ENCODE assay signal across 9 mouse cellular contexts in genomic region chr5:145200387-145200786, GRCm38 (mm10). TPM values are rescaled to one million over a fixed set of nuclear protein-coding genes. Genes with fewer than 3 reads are reported as not detected.
DNase-seq lines count a peak whose midpoint lies in the region; ATAC-seq and TF ChIP-seq lines count a peak whose summit lies in the region.
"Had no signal": no experiment of that assay in that cellular context is flagged by ENCODE, and none has a peak within 500 bp of the region (broad histone marks: within the 10 kb centered on the region; RNA-seq: fewer than 3 reads in every experiment).

No protein-coding gene starts in this region.

- H3K9ac ChIP-seq in heart, embryonic 11.5 days (ENCODE audit: low read depth, low read length): no peak overlapping the region
- H3K9ac ChIP-seq in neural tube, embryonic 12.5 days: no peak overlapping the region
- H3K9ac ChIP-seq in liver, embryonic 12.5 days: peak overlapping the region; percentile 93; the same call in 1 of the 2 replicates
- no peak overlapping the region; the same call in 1 of the 2 replicates for H3K9ac ChIP-seq in stomach, postnatal 0 days (ENCODE audit: low read length)

- DNase-seq in heart, postnatal 10 days: no peak
- no peak for DNase-seq in neural tube, embryonic 10.5 days (ENCODE audit: extremely low spot score, low spot score)
- no peak for DNase-seq in stomach, postnatal 0 days (ENCODE audit: low spot score)
- no peak for DNase-seq in embryo, embryonic 10 days (ENCODE audit: low spot score)
- no peak for DNase-seq in spleen, postnatal 36 days (ENCODE audit: low spot score in 2 of 2)
- DNase-seq: adrenal gland, adult 8-10 months had no signal

- peaks cover 3% of the 10 kb centered on the region; the same call in 1 of the 2 replicates for H3K36me3 ChIP-seq in heart, embryonic 11.5 days (ENCODE audit: control insufficient read depth, insufficient read depth, low read length)
- peaks cover 14% of the 10 kb centered on the region for H3K36me3 ChIP-seq in neural tube, embryonic 12.5 days
- H3K36me3 ChIP-seq in liver, embryonic 12.5 days: peaks cover 28% of the 10 kb centered on the region
- H3K36me3 ChIP-seq in stomach, postnatal 0 days (ENCODE audit: control insufficient read depth, insufficient read depth, low read length): 0 out of 2 replicates have a peak, but pooled peaks cover 5% of the 10 kb centered on the region

- no peak for ATAC-seq in heart, embryonic 11.5 days (replicated peaks; ENCODE audit: insufficient number of reproducible peaks, low FRiP score, low TSS enrichment)
- ATAC-seq in neural tube, embryonic 12.5 days (ENCODE audit: low FRiP score, low read depth): no peak
- no peak for ATAC-seq in liver, embryonic 12.5 days
- no peak for ATAC-seq in stomach, postnatal 0 days (ENCODE audit: low FRiP score, low TSS enrichment)

- no peaks in the 10 kb centered on the region for H3K9me3 ChIP-seq in heart, embryonic 11.5 days (replicated peaks; ENCODE audit: control insufficient read depth, low read length)
- no peaks in the 10 kb centered on the region for H3K9me3 ChIP-seq in neural tube, embryonic 12.5 days
- no peaks in the 10 kb centered on the region for H3K9me3 ChIP-seq in liver, embryonic 12.5 days (replicated peaks)
- no peaks in the 10 kb centered on the region for H3K9me3 ChIP-seq in stomach, postnatal 0 days (ENCODE audit: control insufficient read depth, low read length)

- 76% methylated on average over 7 of the region's 7 CpGs for WGBS in heart, embryonic 11.5 days (ENCODE audit: insufficient replicate concordance)
- 79% methylated on average over 7 of the region's 7 CpGs for WGBS in neural tube, embryonic 12.5 days
- WGBS in liver, embryonic 12.5 days (ENCODE audit: insufficient replicate concordance): 67% methylated on average over 7 of the region's 7 CpGs
- 69% methylated on average over 7 of the region's 7 CpGs for WGBS in stomach, postnatal 0 days

- intact Hi-C loops in heart, postnatal 10 days (cut with DNase I): no loop called here

- H3K4me1 ChIP-seq in heart, embryonic 11.5 days (ENCODE audit: control insufficient read depth, insufficient read depth, low read length): peaks cover 10% of the 10 kb centered on the region
- H3K4me1 ChIP-seq in neural tube, embryonic 12.5 days: peaks cover 16% of the 10 kb centered on the region
- H3K4me1 ChIP-seq in liver, embryonic 12.5 days: peaks cover 39% of the 10 kb centered on the region
- peaks cover 3% of the 10 kb centered on the region; the same call in 1 of the 2 replicates for H3K4me1 ChIP-seq in stomach, postnatal 0 days (replicated peaks; ENCODE audit: control insufficient read depth, insufficient read depth)

- TF ChIP-seq EP300 in stomach, postnatal 0 days (optimal IDR thresholded peaks at IDR 0.05): no peak

- H3K4me2 ChIP-seq in heart, embryonic 11.5 days: peak overlapping the region; percentile 96
- H3K4me2 ChIP-seq in neural tube, embryonic 12.5 days (replicated peaks): peak overlapping the region; percentile 99
- H3K4me2 ChIP-seq in liver, embryonic 12.5 days: peak overlapping the region; percentile 77
- peak overlapping the region; percentile 92; the same call in 1 of the 2 replicates for H3K4me2 ChIP-seq in stomach, postnatal 0 days (replicated peaks; ENCODE audit: low read depth)

- H3K27ac ChIP-seq in heart, embryonic 11.5 days (ENCODE audit: low read depth, low read length): no peak overlapping the region
- H3K27ac ChIP-seq in neural tube, embryonic 12.5 days: no peak overlapping the region
- H3K27ac ChIP-seq in liver, embryonic 12.5 days: no peak overlapping the region
- no peak overlapping the region for H3K27ac ChIP-seq in stomach, postnatal 0 days (replicated peaks)

- H3K27me3 ChIP-seq in heart, embryonic 11.5 days (ENCODE audit: control insufficient read depth, insufficient read depth, low read length): no peaks in the 10 kb centered on the region
- H3K27me3 ChIP-seq in neural tube, embryonic 12.5 days (replicated peaks): no peaks in the 10 kb centered on the region
- H3K27me3 ChIP-seq in liver, embryonic 12.5 days (replicated peaks): no peaks in the 10 kb centered on the region
- H3K27me3 ChIP-seq in stomach, postnatal 0 days (ENCODE audit: control insufficient read depth, insufficient read depth, low read length): no peaks in the 10 kb centered on the region

- TF ChIP-seq CTCF in stomach, postnatal 0 days (IDR thresholded peaks at IDR 0.05; ENCODE audit: low read depth): no peak

- H3K4me3 ChIP-seq in heart, embryonic 11.5 days (ENCODE audit: low read depth, low read length): peak overlapping the region; percentile 79
- H3K4me3 ChIP-seq in neural tube, embryonic 12.5 days: 0 out of 2 replicates have a peak overlapping the region, but pooled peaks have one; percentile 11
- H3K4me3 ChIP-seq in liver, embryonic 12.5 days: peak overlapping the region; percentile 94
- no peak overlapping the region for H3K4me3 ChIP-seq in stomach, postnatal 0 days (ENCODE audit: low read depth, low read length)

RNA-seq across cellular contexts. Expression of gene Zkscan14, which starts 1.3 kb away (rescaled TPM):
- 6.5 and 7.4 TPM in 2 replicates for polyA plus RNA-seq in heart, embryonic 11.5 days (2014; fragmentation: Nextera tagmentation; extraction: Ambion mirVana)
- total RNA-seq in heart, postnatal 10 days (2021): 1 to 10 TPM; 6.6 to 7.0 TPM
- 12.7 and 13.0 TPM in 2 replicates for polyA plus RNA-seq in neural tube, embryonic 12.5 days (2016; fragmentation: Nextera tagmentation; extraction: Ambion mirVana)
- 5.8 TPM in 2 replicates for polyA plus RNA-seq in liver, embryonic 12.5 days (2016; fragmentation: Nextera tagmentation; extraction: Ambion mirVana)
- polyA plus RNA-seq in stomach, postnatal 0 days (2015; fragmentation: Nextera tagmentation; extraction: Ambion mirVana): 9.1 and 9.8 TPM in 2 replicates

RNA-seq across cellular contexts. Expression of gene Zkscan5, which starts 4.0 kb away (rescaled TPM):
- 9.0 and 10.9 TPM in 2 replicates for polyA plus RNA-seq in heart, embryonic 11.5 days (2014; fragmentation: Nextera tagmentation; extraction: Ambion mirVana)
- total RNA-seq in heart, postnatal 10 days (2021): 10 to 100 TPM; 11.4 to 12.1 TPM
- polyA plus RNA-seq in neural tube, embryonic 12.5 days (2016; fragmentation: Nextera tagmentation; extraction: Ambion mirVana): 17.5 and 19.2 TPM in 2 replicates
- polyA plus RNA-seq in liver, embryonic 12.5 days (2016; fragmentation: Nextera tagmentation; extraction: Ambion mirVana): 5.3 and 5.9 TPM in 2 replicates
- polyA plus RNA-seq in stomach, postnatal 0 days (2015; fragmentation: Nextera tagmentation; extraction: Ambion mirVana): 4.6 and 5.0 TPM in 2 replicates

RNA-seq across cellular contexts. Expression of gene Atp5j2, which starts 8.5 kb away (rescaled TPM):
- 928 and 936 TPM in 2 replicates for polyA plus RNA-seq in heart, embryonic 11.5 days (2014; fragmentation: Nextera tagmentation; extraction: Ambion mirVana)
- total RNA-seq in heart, postnatal 10 days (2021): 100 to 1,000 TPM; 843 to 872 TPM
- 538 and 555 TPM in 2 replicates for polyA plus RNA-seq in neural tube, embryonic 12.5 days (2016; fragmentation: Nextera tagmentation; extraction: Ambion mirVana)
- 460 and 491 TPM in 2 replicates for polyA plus RNA-seq in liver, embryonic 12.5 days (2016; fragmentation: Nextera tagmentation; extraction: Ambion mirVana)
- 602 and 646 TPM in 2 replicates for polyA plus RNA-seq in stomach, postnatal 0 days (2015; fragmentation: Nextera tagmentation; extraction: Ambion mirVana)

RNA-seq across cellular contexts. Expression of gene Zfp655, which starts 31.1 kb away (rescaled TPM):
- 33.2 and 34.1 TPM in 2 replicates for polyA plus RNA-seq in heart, embryonic 11.5 days (2014; fragmentation: Nextera tagmentation; extraction: Ambion mirVana)
- 10 to 100 TPM; 29.0 to 30.1 TPM for total RNA-seq in heart, postnatal 10 days (2021)
- polyA plus RNA-seq in neural tube, embryonic 12.5 days (2016; fragmentation: Nextera tagmentation; extraction: Ambion mirVana): 39.7 and 41.7 TPM in 2 replicates
- 24.7 and 25.3 TPM in 2 replicates for polyA plus RNA-seq in liver, embryonic 12.5 days (2016; fragmentation: Nextera tagmentation; extraction: Ambion mirVana)
- polyA plus RNA-seq in stomach, postnatal 0 days (2015; fragmentation: Nextera tagmentation; extraction: Ambion mirVana): 19.1 and 21.0 TPM in 2 replicates

RNA-seq across cellular contexts. Expression of gene Cpsf4, which starts 33.4 kb away (rescaled TPM):
- polyA plus RNA-seq in heart, embryonic 11.5 days (2014; fragmentation: Nextera tagmentation; extraction: Ambion mirVana): 15.1 and 17.2 TPM in 2 replicates
- total RNA-seq in heart, postnatal 10 days (2021): 10 to 100 TPM; 13.2 to 13.7 TPM
- 58.5 and 59.5 TPM in 2 replicates for polyA plus RNA-seq in neural tube, embryonic 12.5 days (2016; fragmentation: Nextera tagmentation; extraction: Ambion mirVana)
- polyA plus RNA-seq in liver, embryonic 12.5 days (2016; fragmentation: Nextera tagmentation; extraction: Ambion mirVana): 39.0 and 39.1 TPM in 2 replicates
- polyA plus RNA-seq in stomach, postnatal 0 days (2015; fragmentation: Nextera tagmentation; extraction: Ambion mirVana): 19.1 and 19.6 TPM in 2 replicates
